Mouse (Mus musculus): ENCODE measurements around the gene Prg3. TPM values are rescaled to one million over a fixed set of nuclear protein-coding genes. Genes with fewer than 3 reads are reported as not detected.

Prg3 gene
- total RNA-seq, 2 experiments from 2014 or later: 11.0 to 14.2 TPM

GRCm38 (mm10) chr2:85037047-85038026, 49.3 kb downstream of the Prg3 start, which contains the start of the genes Ssrp1 and P2rx3:
Gene Ssrp1 (plus strand): TSS chr2:85037234.
Gene P2rx3 (minus strand): TSS chr2:85037462.
- peak; percentile 86 for ATAC-seq (ENCODE audit: poor library complexity, severe bottlenecking)

GRCm38 (mm10) chr2:85038336-85038735, 50.3 kb downstream of the Prg3 start:
- ATAC-seq (ENCODE audit: poor library complexity, severe bottlenecking): no peak

Other genes starting within 250 kb of the Prg3 start
- gene Gm19426, start 244.6 kb upstream of the Prg3 start, total RNA-seq (2015): not detected in 2 replicates
- not detected in 2 replicates for gene Gm19426, start 244.6 kb upstream of the Prg3 start, total RNA-seq (2017)
- 1.5 and 2.1 TPM in 2 replicates for gene Serping1, start 212.8 kb upstream of the Prg3 start, total RNA-seq (2015)
- gene Serping1, start 212.8 kb upstream of the Prg3 start, total RNA-seq (2017): 0.94 and 2.2 TPM in 2 replicates
- gene Ube2l6, start 189.4 kb upstream of the Prg3 start, total RNA-seq (2015): 23.7 and 27.7 TPM in 2 replicates
- gene Ube2l6, start 189.4 kb upstream of the Prg3 start, total RNA-seq (2017): 25.2 and 31.5 TPM in 2 replicates
- gene Smtnl1, start 165.6 kb upstream of the Prg3 start, total RNA-seq (2015): not detected in 2 replicates
- gene Smtnl1, start 165.6 kb upstream of the Prg3 start, total RNA-seq (2017): not detected in 2 replicates
- gene Timm10, start 161.2 kb upstream of the Prg3 start, total RNA-seq (2015): 17.7 and 18.6 TPM in 2 replicates
- gene Timm10, start 161.2 kb upstream of the Prg3 start, total RNA-seq (2017): 14.2 and 19.8 TPM in 2 replicates
- gene Slc43a1, start 149.4 kb upstream of the Prg3 start, total RNA-seq (2015): 3.7 and 5.2 TPM in 2 replicates
- gene Slc43a1, start 149.4 kb upstream of the Prg3 start, total RNA-seq (2017): 1.6 and 3.1 TPM in 2 replicates
- gene Rtn4rl2, start 101.5 kb upstream of the Prg3 start, total RNA-seq (2015): not detected in 2 replicates
- gene Rtn4rl2, start 101.5 kb upstream of the Prg3 start, total RNA-seq (2017): not detected in 2 replicates
- gene Slc43a3, start 51.6 kb upstream of the Prg3 start, total RNA-seq (2015): 51.4 and 53.0 TPM in 2 replicates
- 41.9 and 45.2 TPM in 2 replicates for gene Slc43a3, start 51.6 kb upstream of the Prg3 start, total RNA-seq (2017)
- gene Prg2, start 7.8 kb upstream of the Prg3 start, total RNA-seq (2015): 48.6 and 96.7 TPM in 2 replicates
- gene Prg2, start 7.8 kb upstream of the Prg3 start, total RNA-seq (2017): 238 and 301 TPM in 2 replicates
- gene Ssrp1, start 49.0 kb downstream of the Prg3 start, total RNA-seq (2015): 66.9 and 83.2 TPM in 2 replicates
- 222 and 227 TPM in 2 replicates for gene Ssrp1, start 49.0 kb downstream of the Prg3 start, total RNA-seq (2017)
- gene P2rx3, start 49.2 kb downstream of the Prg3 start, total RNA-seq (2015): 0.11 and 0.16 TPM in 2 replicates
- gene P2rx3, start 49.2 kb downstream of the Prg3 start, total RNA-seq (2017): not detected in 2 replicates
- 1.5 and 1.9 TPM in 2 replicates for gene Tnks1bp1, start 59.8 kb downstream of the Prg3 start, total RNA-seq (2015)
- 4.8 and 5.6 TPM in 2 replicates for gene Tnks1bp1, start 59.8 kb downstream of the Prg3 start, total RNA-seq (2017)
- gene Aplnr, start 148.0 kb downstream of the Prg3 start, total RNA-seq (2015): 1.1 and 2.2 TPM in 2 replicates
- gene Aplnr, start 148.0 kb downstream of the Prg3 start, total RNA-seq (2017): 1.5 and 2.1 TPM in 2 replicates
- not detected in 2 replicates for gene Lrrc55, start 209.0 kb downstream of the Prg3 start, total RNA-seq (2015)
- not detected in 2 replicates for gene Lrrc55, start 209.0 kb downstream of the Prg3 start, total RNA-seq (2017)